Mouse (Mus musculus): ENCODE data around the gene Snai3. TPM values are rescaled to one million over a fixed set of nuclear protein-coding genes. Genes with fewer than 3 reads are reported as not detected.

Snai3 gene
- total and polyA plus RNA-seq, 3 experiments, result 0.06 TPM; not detected in 2

- H3K36me3 ChIP-seq (ENCODE audit: control insufficient read depth in 1 of 2, insufficient read depth in 2 of 2, low read length in 2 of 2), result no peaks in the 10 kb centered on the region
- no peaks in the 10 kb centered on the region for H3K9me3 ChIP-seq (replicated peaks; ENCODE audit: insufficient read depth, low read length)
- H3K27me3 ChIP-seq (ENCODE audit: control insufficient read depth in 1 of 2, insufficient read depth in 2 of 2, low read length in 2 of 2), result no peaks in the 10 kb centered on the region
- H3K9ac ChIP-seq (ENCODE audit: control insufficient read depth, low read depth, low read length, poor library complexity, severe bottlenecking), result no peak overlapping the region
- peaks cover 11% of the 10 kb centered on the region for H3K79me2 ChIP-seq (ENCODE audit: control insufficient read depth, insufficient read depth, low read length, poor library complexity)
- TF ChIP-seq GATA1 (IDR thresholded peaks at IDR 0.05; ENCODE audit: low read depth, low read length) (no peak), TAL1 (IDR thresholded peaks at IDR 0.05; ENCODE audit: low read length) (no peak), EP300 (IDR thresholded peaks at IDR 0.05; ENCODE audit: low read depth in 1 of 2, low read length in 2 of 2) (no peak), MAFK (IDR thresholded peaks at IDR 0.05; ENCODE audit: borderline replicate concordance, low read depth, low read length) (no peak), MAX (IDR thresholded peaks at IDR 0.05; ENCODE audit: low read length) (no peak), ELF1 (IDR thresholded peaks at IDR 0.05; ENCODE audit: low read depth, low read length) (no peak), POLR2AphosphoS2 (IDR thresholded peaks at IDR 0.05; ENCODE audit: low read length) (no peak), TBP (IDR thresholded peaks at IDR 0.05; ENCODE audit: low read depth, low read length) (no peak), E2F4 (IDR thresholded peaks at IDR 0.05; ENCODE audit: borderline replicate concordance, low read depth, low read length) (no peak), CHD1 (IDR thresholded peaks at IDR 0.05; ENCODE audit: low read depth, low read length) (no peak), ZC3H11A (IDR thresholded peaks at IDR 0.05; ENCODE audit: low read depth, low read length) (no peak), ETS1 (IDR thresholded peaks at IDR 0.05; ENCODE audit: low read depth, low read length) (no peak), SIN3A (IDR thresholded peaks at IDR 0.05; ENCODE audit: low read length) (no peak), HCFC1 (IDR thresholded peaks at IDR 0.05; ENCODE audit: low read depth, low read length) (no peak), USF2 (IDR thresholded peaks at IDR 0.05; ENCODE audit: borderline replicate concordance in 1 of 2, insufficient read depth in 1 of 2, low read depth in 1 of 2, low read length in 2 of 2) (no peak), MXI1 (IDR thresholded peaks at IDR 0.05; ENCODE audit: low read depth, low read length) (no peak), NELFE (IDR thresholded peaks at IDR 0.05; ENCODE audit: low read depth, low read length) (no peak), NRF1 (IDR thresholded peaks at IDR 0.05; ENCODE audit: insufficient read depth, low read depth, low read length, poor library complexity, severe bottlenecking) (no peak)
- no peak overlapping the region for H3K4me3 ChIP-seq (ENCODE audit: control insufficient read depth in 1 of 2, insufficient read depth in 1 of 2, low read depth in 2 of 2, low read length in 2 of 2)
- DNase-seq (ENCODE audit: low read depth, low spot score), result no peak
- no peak overlapping the region for H3K27ac ChIP-seq (ENCODE audit: control insufficient read depth, low read depth, low read length)
- H3K4me1 ChIP-seq (ENCODE audit: control insufficient read depth in 1 of 2, insufficient read depth in 2 of 2, low read length in 2 of 2), result no peaks in the 10 kb centered on the region; a peak in 1 of 4 replicates
Observed at GRCm38 (mm10) chr8:122436586-122437125, 23.9 kb downstream of the Snai3 start.

GRCm38 (mm10) chr8:122436146-122436545, 24.4 kb downstream of the Snai3 start:
- no peaks in the 10 kb centered on the region for H3K27me3 ChIP-seq (ENCODE audit: control insufficient read depth in 1 of 2, insufficient read depth in 2 of 2, low read length in 2 of 2)
- no peak overlapping the region for H3K4me3 ChIP-seq (ENCODE audit: control insufficient read depth in 1 of 2, insufficient read depth in 1 of 2, low read depth in 2 of 2, low read length in 2 of 2)
- no peak overlapping the region for H3K9ac ChIP-seq (ENCODE audit: control insufficient read depth, low read depth, low read length, poor library complexity, severe bottlenecking)
- H3K36me3 ChIP-seq (ENCODE audit: control insufficient read depth in 1 of 2, insufficient read depth in 2 of 2, low read length in 2 of 2), result peaks cover 0 to 4% of the 10 kb centered on the region in 2 experiments; a peak in 2 of 4 replicates
- TF ChIP-seq GABPA (IDR thresholded peaks at IDR 0.05; ENCODE audit: low read depth, low read length) (no peak), ETS1 (IDR thresholded peaks at IDR 0.05; ENCODE audit: low read depth, low read length) (no peak), E2F4 (IDR thresholded peaks at IDR 0.05; ENCODE audit: borderline replicate concordance, low read depth, low read length) (no peak), MYB (IDR thresholded peaks at IDR 0.05; ENCODE audit: low read depth, low read length) (no peak), JUND (IDR thresholded peaks at IDR 0.05; ENCODE audit: low read depth, low read length) (no peak), UBTF (IDR thresholded peaks at IDR 0.05; ENCODE audit: borderline replicate concordance, insufficient read depth, low read depth, low read length) (no peak), EP300 (IDR thresholded peaks at IDR 0.05; ENCODE audit: low read depth in 1 of 2, low read length in 2 of 2) (no peak), USF2 (IDR thresholded peaks at IDR 0.05; ENCODE audit: borderline replicate concordance in 1 of 2, insufficient read depth in 1 of 2, low read depth in 1 of 2, low read length in 2 of 2) (no peak), TAL1 (IDR thresholded peaks at IDR 0.05; ENCODE audit: low read length) (no peak)
- H3K4me1 ChIP-seq (ENCODE audit: control insufficient read depth in 1 of 2, insufficient read depth in 2 of 2, low read length in 2 of 2), result peaks cover 3 to 4% of the 10 kb centered on the region in 2 experiments; a peak in 2 of 4 replicates
- DNase-seq (ENCODE audit: low read depth, low spot score), result no peak
- H3K27ac ChIP-seq (ENCODE audit: control insufficient read depth, low read depth, low read length), result no peak overlapping the region
- H3K9me3 ChIP-seq (replicated peaks; ENCODE audit: insufficient read depth, low read length), result no peaks in the 10 kb centered on the region
- H3K79me2 ChIP-seq (ENCODE audit: control insufficient read depth, insufficient read depth, low read length, poor library complexity), result peaks cover 16% of the 10 kb centered on the region

Measured in MEL (cell line).